In genomic region chr3:115949921-115950877, GRCm38 (mm10) we compare ENCODE assay signal across 10 mouse cellular contexts. TPM values are rescaled to one million over a fixed set of nuclear protein-coding genes. Genes with fewer than 3 reads are reported as not detected.
DNase-seq lines count a peak whose midpoint lies in the region; ATAC-seq and TF ChIP-seq lines count a peak whose summit lies in the region.
"Had no signal": no experiment of that assay in that cellular context is flagged by ENCODE, and none has a peak within 500 bp of the region (broad histone marks: within the 10 kb centered on the region; RNA-seq: fewer than 3 reads in every experiment).

No protein-coding gene starts in this region.

- H3K36me3 ChIP-seq in hindbrain, embryonic 14.5 days (replicated peaks; ENCODE audit: control insufficient read depth, insufficient read depth), result peaks cover 52% of the 10 kb centered on the region
- peaks cover 74% of the 10 kb centered on the region for H3K36me3 ChIP-seq in hindbrain, embryonic 10.5 days
- peaks cover 37% of the 10 kb centered on the region for H3K36me3 ChIP-seq in forebrain, postnatal 0 days (ENCODE audit: insufficient read depth)

- H3K4me1 ChIP-seq in hindbrain, embryonic 14.5 days (replicated peaks; ENCODE audit: control insufficient read depth, insufficient read depth, low read length), result no peaks in the 10 kb centered on the region; the same call in 1 of the 2 replicates
- H3K4me1 ChIP-seq in hindbrain, embryonic 10.5 days (replicated peaks), result no peaks in the 10 kb centered on the region
- H3K4me1 ChIP-seq in forebrain, postnatal 0 days (ENCODE audit: insufficient read depth), result no peaks in the 10 kb centered on the region
- H3K4me1 ChIP-seq: limb, embryonic 10.5 days had no signal

- no peaks in the 10 kb centered on the region for H3K9me3 ChIP-seq in hindbrain, embryonic 14.5 days (ENCODE audit: control insufficient read depth, low read length)
- H3K9me3 ChIP-seq in hindbrain, embryonic 10.5 days, result no peaks in the 10 kb centered on the region
- H3K9me3 ChIP-seq in forebrain, postnatal 0 days (ENCODE audit: low read length), result no peaks in the 10 kb centered on the region
- H3K9me3 ChIP-seq: limb, embryonic 10.5 days had no signal

- ATAC-seq in hindbrain, embryonic 14.5 days (ENCODE audit: low FRiP score), result no peak; the same call in 1 of the 2 replicates
- ATAC-seq in forebrain, postnatal 0 days, result peak; percentile 18

- H3K9ac ChIP-seq in hindbrain, embryonic 14.5 days, result no peak overlapping the region
- H3K9ac ChIP-seq in forebrain, postnatal 0 days, result no peak overlapping the region

- 71% methylated on average over 6 of the region's 6 CpGs for WGBS in hindbrain, embryonic 14.5 days
- 94% methylated on average over 6 of the region's 6 CpGs for WGBS in hindbrain, embryonic 10.5 days
- 58% methylated on average over 6 of the region's 6 CpGs for WGBS in forebrain, postnatal 0 days

- H3K27ac ChIP-seq in hindbrain, embryonic 14.5 days, result peak overlapping the region; percentile 32
- H3K27ac ChIP-seq in hindbrain, embryonic 10.5 days, result no peak overlapping the region
- H3K27ac ChIP-seq in forebrain, postnatal 0 days (ENCODE audit: low read depth, low read length), result no peak overlapping the region
- H3K27ac ChIP-seq: limb, embryonic 10.5 days had no signal

- no peaks in the 10 kb centered on the region for H3K27me3 ChIP-seq in hindbrain, embryonic 14.5 days (ENCODE audit: control insufficient read depth, insufficient read depth, low read length)
- H3K27me3 ChIP-seq in hindbrain, embryonic 10.5 days (ENCODE audit: insufficient read depth, poor library complexity, severe bottlenecking), result no peaks in the 10 kb centered on the region
- H3K27me3 ChIP-seq in forebrain, postnatal 0 days (ENCODE audit: insufficient read depth, low read length), result no peaks in the 10 kb centered on the region

- TF ChIP-seq CTCF in forebrain, postnatal 0 days (IDR thresholded peaks at IDR 0.05; ENCODE audit: low read depth), result no peak

- no peak overlapping the region for H3K4me2 ChIP-seq in hindbrain, embryonic 14.5 days (replicated peaks)
- H3K4me2 ChIP-seq in forebrain, postnatal 0 days (ENCODE audit: low read depth), result no peak overlapping the region

- H3K4me3 ChIP-seq in hindbrain, embryonic 14.5 days (replicated peaks; ENCODE audit: low read length), result no peak overlapping the region
- H3K4me3 ChIP-seq in hindbrain, embryonic 10.5 days, result no peak overlapping the region
- H3K4me3 ChIP-seq in forebrain, postnatal 0 days (ENCODE audit: low read depth, low read length), result no peak overlapping the region
- H3K4me3 ChIP-seq: limb, embryonic 10.5 days had no signal

- no peak for DNase-seq in hindbrain, embryonic 14.5 days (ENCODE audit: low spot score)
- DNase-seq in hindbrain, embryonic 10.5 days (ENCODE audit: low spot score), result no peak
- DNase-seq in 3134 (ENCODE audit: extremely low read depth, insufficient read length, low spot score), result peak; percentile 15
- peak; percentile 98 for DNase-seq in 3T3-L1 (ENCODE audit: low read depth, low spot score)
- no peak for DNase-seq in forebrain, postnatal 0 days
- no peak for DNase-seq in cerebellum, adult 11-12 months
- DNase-seq in spleen, adult 12 weeks (ENCODE audit: low spot score), result no peak
- DNase-seq: kidney, postnatal 14 days; thymus, postnatal 25 days had no signal

RNA-seq across cellular contexts. Expression of gene Slc30a7, which starts 57.0 kb away (rescaled TPM):
- 19.5 and 22.5 TPM in 2 replicates for polyA plus RNA-seq in hindbrain, embryonic 14.5 days (2014; fragmentation: Nextera tagmentation; extraction: Ambion mirVana)
- 21.0 and 26.4 TPM in 2 replicates for polyA plus RNA-seq in hindbrain, embryonic 10.5 days (2016; fragmentation: Nextera tagmentation; extraction: Ambion mirVana)
- 21.1 and 39.1 TPM in 2 replicates for total RNA-seq in forebrain, postnatal 0 days (2014; rRNA removed)
- 7.2 and 10.7 TPM in 2 replicates for polyA plus RNA-seq in forebrain, postnatal 0 days (2015; fragmentation: Nextera tagmentation; extraction: Ambion mirVana)

RNA-seq across cellular contexts. Expression of gene Extl2, which starts 57.1 kb away (rescaled TPM):
- 43.7 and 48.0 TPM in 2 replicates for polyA plus RNA-seq in hindbrain, embryonic 14.5 days (2014; fragmentation: Nextera tagmentation; extraction: Ambion mirVana)
- polyA plus RNA-seq in hindbrain, embryonic 10.5 days (2016; fragmentation: Nextera tagmentation; extraction: Ambion mirVana), result 20.7 and 23.6 TPM in 2 replicates
- total RNA-seq in forebrain, postnatal 0 days (2014; rRNA removed), result 38.3 and 40.3 TPM in 2 replicates
- polyA plus RNA-seq in forebrain, postnatal 0 days (2015; fragmentation: Nextera tagmentation; extraction: Ambion mirVana), result 28.7 and 33.5 TPM in 2 replicates

Comparison
In these comparisons a context has a peak if more than half of its experiments do, and no peak if none do; other contexts are left out.
1. DNase-seq: peak in 3134 (single experiment) and 3T3-L1 (single experiment); none in hindbrain, embryonic 14.5 days (single experiment), hindbrain, embryonic 10.5 days (single experiment), forebrain, postnatal 0 days (single experiment), cerebellum, adult 11-12 months (single experiment) and spleen, adult 12 weeks (single experiment).